Mouse (Mus musculus): ENCODE measurements around the gene Slitrk3. TPM values are rescaled to one million over a fixed set of nuclear protein-coding genes. Genes with fewer than 3 reads are reported as not detected.
"Not testable (repeated sequence)": the region's sequence is repeated elsewhere in the genome, so short reads cannot be mapped to it uniquely, and the experiment has no call there.

Slitrk3 gene
- polyA plus RNA-seq (2015; fragmentation: Nextera tagmentation; extraction: Ambion mirVana) = 0.79 and 1.2 TPM in 2 replicates

DNA sequence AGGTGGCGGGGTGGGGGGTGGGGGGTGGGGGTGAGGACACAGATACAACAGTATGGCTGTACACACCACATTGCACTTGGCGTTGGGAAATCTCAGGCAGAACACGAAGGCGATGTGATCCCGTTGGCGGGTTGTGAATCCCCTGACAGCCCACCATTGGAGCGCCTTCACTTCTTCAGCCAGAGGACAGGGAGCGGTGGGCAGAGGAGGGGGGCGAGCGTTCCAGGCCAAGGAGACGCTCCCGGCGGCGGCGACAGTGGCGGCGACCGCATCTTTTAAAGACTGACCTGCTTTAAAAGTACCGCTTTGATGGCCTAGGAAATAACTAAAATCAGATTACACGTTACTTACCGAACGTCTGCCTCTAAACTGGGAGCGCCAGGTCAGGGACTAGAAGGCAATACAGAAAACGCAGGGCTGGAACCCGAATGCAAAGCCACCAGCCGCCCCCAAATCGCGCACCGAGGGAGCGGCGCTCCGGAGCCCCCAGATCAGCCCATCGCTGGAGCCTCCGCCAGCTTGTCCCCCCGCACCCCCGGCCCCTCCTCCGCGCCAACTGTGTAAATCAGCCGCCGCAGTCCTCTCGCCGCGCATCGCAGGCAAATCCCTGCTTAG is at the start of gene Slitrk3:
Slitrk3 (minus strand) TSS at position 607 of the 615 bp plus-strand sequence.
- no peak within 1 kb of the TSS for H3K9ac ChIP-seq
- H3K4me3 ChIP-seq = peak within 1 kb of the TSS; percentile 47
- peak within 1 kb of the TSS; percentile 91 for H3K4me2 ChIP-seq
- under 1% methylated on average over 44 of the region's 44 CpGs for WGBS
- H3K9me3 ChIP-seq = no peaks in the 10 kb centered on the region
- no peak within 1 kb of the TSS for H3K27ac ChIP-seq
- peaks cover 46% of the 10 kb centered on the region for H3K27me3 ChIP-seq
- peaks cover 7% of the 10 kb centered on the region for H3K4me1 ChIP-seq
- H3K36me3 ChIP-seq = no peaks in the 10 kb centered on the region
- ATAC-seq (ENCODE audit: insufficient number of reproducible peaks, low FRiP score, low TSS enrichment, low read depth) = no peak

DNA sequence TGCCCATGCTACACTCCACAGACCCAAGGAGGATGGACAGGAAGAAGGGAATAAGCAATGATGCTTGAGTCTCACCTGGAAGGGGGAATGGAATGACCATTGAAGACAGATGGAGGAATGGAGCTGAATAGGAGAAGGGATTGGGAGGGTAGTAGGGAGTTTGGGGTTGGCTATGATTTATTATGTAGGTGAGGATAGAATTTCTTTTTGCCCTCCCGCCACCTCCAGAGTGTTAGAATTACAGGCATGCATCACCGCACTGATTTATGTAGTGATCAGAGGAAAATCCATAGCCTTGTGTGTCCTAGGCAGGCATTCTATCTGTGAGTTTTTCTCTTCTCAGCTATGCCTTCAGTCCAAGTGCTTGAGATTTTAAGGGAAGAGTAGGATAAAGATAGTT is 36.8 kb upstream of the Slitrk3 start:
- H3K27ac ChIP-seq; H3K9me3 ChIP-seq; H3K4me2 ChIP-seq; ATAC-seq (ENCODE audit: insufficient number of reproducible peaks, low FRiP score, low TSS enrichment, low read depth); H3K9ac ChIP-seq; H3K27me3 ChIP-seq; H3K4me1 ChIP-seq; H3K36me3 ChIP-seq; H3K4me3 ChIP-seq: not testable (repeated sequence)
- WGBS = 92% methylated on average over 2 of the region's 2 CpGs

DNA sequence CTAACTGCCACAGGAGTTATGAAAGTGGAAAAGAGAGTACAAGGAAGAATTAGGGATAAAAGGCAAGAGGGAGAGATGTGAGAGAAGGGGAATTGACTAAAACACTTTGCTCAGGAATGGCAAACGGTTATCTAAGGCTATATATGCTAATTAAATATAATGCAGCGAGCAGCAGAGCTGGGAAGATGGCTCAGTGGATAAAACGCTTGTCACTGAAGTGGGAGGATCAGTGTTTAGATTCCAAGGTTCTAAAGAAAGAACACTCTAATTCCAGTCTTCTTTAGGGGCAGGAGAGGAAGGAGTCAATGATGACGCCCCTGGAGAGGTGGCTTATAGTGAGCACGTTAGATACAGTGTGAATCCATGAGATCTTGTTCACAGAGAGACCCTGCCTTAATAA is 27.0 kb upstream of the Slitrk3 start:
- H3K27me3 ChIP-seq = no peaks in the 10 kb centered on the region
- H3K27ac ChIP-seq = no peak overlapping the region
- no peaks in the 10 kb centered on the region for H3K9me3 ChIP-seq
- H3K9ac ChIP-seq = no peak overlapping the region
- no peak overlapping the region for H3K4me3 ChIP-seq
- no peak for ATAC-seq (ENCODE audit: insufficient number of reproducible peaks, low FRiP score, low TSS enrichment, low read depth)
- WGBS = 78% methylated on average over 5 of the region's 5 CpGs
- no peaks in the 10 kb centered on the region for H3K4me1 ChIP-seq
- no peaks in the 10 kb centered on the region for H3K36me3 ChIP-seq
- no peak overlapping the region for H3K4me2 ChIP-seq

DNA sequence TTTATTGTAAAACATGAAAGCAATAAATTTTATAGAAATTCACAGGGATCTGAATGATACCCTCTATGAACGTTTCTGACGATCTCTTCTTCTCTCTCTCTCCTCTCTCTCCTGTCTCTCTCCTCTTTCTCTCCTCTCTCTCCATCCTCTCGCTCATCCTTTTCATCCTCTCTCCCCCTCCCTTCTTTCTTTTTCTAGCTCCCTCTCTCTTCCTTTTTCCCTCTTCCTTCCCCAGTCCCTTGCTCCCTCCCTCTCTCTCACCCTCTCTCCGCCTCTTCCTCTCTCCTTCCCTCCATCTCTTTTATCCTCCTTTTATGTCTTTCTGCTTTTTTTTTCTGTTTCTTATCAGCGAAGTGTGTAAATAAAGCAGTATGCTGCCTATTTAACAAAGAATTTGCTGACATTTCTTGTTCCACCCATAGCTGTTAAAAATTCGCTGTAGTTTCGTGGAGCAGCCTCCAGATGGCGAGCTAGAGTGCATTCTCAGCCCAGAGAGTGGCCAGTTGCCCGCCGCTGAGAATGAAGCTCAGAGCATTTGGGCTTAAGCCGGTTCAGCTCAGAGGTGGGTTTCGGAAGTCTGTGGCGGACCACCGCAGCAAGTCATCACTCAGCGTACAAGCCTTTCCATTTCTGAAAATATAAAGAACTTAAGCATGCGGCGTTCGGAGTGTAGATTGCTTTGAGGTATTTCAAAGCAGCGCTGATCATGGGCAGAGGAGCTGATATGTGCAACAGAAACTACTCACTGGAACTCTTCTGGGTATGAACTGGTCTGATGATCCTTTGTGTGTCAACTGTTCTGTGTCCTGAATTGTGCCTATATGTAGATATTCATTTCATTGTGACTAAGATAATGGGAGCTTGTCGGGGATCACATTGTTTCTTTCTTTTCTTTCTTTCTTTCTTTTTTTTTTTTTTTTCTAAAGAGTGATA is 8.5 kb upstream of the Slitrk3 start:
- 12% methylated on average over 20 of the region's 20 CpGs for WGBS
- no peak for ATAC-seq (ENCODE audit: insufficient number of reproducible peaks, low FRiP score, low TSS enrichment, low read depth)
- Histone ChIP-seq H3K36me3 (no peaks in the 10 kb centered on the region), H3K27ac (no peak overlapping the region), H3K4me1 (no peaks in the 10 kb centered on the region), H3K27me3 (no peaks in the 10 kb centered on the region), H3K9me3 (no peaks in the 10 kb centered on the region), H3K9ac (no peak overlapping the region), H3K4me2 (peak overlapping the region; percentile 43), H3K4me3 (peak overlapping the region; percentile 31)

DNA sequence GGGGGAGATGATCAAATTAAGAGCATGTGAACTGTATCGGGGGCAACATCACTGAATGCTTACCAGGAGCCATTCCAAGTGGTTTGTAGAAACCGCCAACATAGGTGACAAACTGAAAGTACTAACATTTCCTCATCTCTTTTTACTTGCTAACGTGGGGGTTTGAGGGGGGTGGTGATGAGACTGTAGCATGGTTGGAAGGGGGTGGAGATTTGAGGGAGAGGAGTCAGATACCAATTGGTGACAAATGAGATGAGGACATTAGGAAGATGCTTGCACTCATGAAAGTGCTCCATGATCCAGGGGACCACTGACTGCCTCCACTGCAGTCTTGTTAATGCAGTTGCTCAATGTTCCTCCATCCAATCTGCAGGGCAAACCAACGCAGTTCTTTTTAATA is 587 bp upstream of the Slitrk3 start:
- ATAC-seq (ENCODE audit: insufficient number of reproducible peaks, low FRiP score, low TSS enrichment, low read depth) = no peak
- WGBS = 13% methylated on average over 4 of the region's 4 CpGs
- H3K36me3 ChIP-seq = no peaks in the 10 kb centered on the region

DNA sequence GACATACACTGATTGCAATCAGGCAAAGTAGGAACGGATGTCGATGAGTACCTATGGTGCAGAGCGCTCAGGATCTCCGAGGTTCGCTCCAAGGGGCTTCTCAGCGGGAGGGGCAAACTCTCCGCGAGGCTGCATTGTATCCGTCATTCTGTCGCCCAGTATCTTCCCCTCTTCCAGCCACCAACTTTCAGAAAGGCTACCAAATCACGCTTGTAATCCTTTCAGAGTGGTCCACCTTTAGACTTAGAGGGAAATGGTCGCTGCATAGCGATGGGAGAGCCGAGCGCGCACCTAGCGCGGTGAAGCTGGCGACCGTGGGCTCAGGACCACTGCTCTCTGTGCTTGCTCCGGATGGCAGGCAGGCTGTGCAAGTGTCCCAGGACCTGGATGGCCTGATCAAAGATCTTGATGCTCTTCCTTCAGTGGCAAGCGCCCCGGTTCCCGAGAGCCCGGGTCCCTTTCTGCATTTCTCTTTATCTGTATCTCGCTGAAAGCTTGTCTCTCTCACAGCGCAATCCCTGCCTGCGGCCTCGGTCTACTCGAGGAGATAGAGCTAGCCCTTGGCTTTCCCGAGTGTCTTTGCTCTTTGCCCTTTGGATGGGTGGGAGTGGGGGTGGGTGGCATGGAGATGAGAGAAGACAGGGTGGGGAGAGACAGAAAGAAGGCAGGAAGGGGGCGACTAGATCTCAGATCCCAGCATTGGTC is 959 bp downstream of the Slitrk3 start:
- H3K4me1 ChIP-seq = peaks cover 7% of the 10 kb centered on the region
- no peak overlapping the region for H3K9ac ChIP-seq
- peak overlapping the region; percentile 47 for H3K4me3 ChIP-seq
- H3K9me3 ChIP-seq = no peaks in the 10 kb centered on the region
- no peak overlapping the region for H3K27ac ChIP-seq
- WGBS = under 1% methylated on average over 32 of the region's 32 CpGs
- H3K4me2 ChIP-seq = peak overlapping the region; percentile 91
- peaks cover 47% of the 10 kb centered on the region for H3K27me3 ChIP-seq
- peak; percentile 40; the same call in 1 of the 2 replicates for ATAC-seq (ENCODE audit: insufficient number of reproducible peaks, low FRiP score, low TSS enrichment, low read depth)
- no peaks in the 10 kb centered on the region for H3K36me3 ChIP-seq

More for the DNA sequence above, 587 bp upstream of the Slitrk3 start:
- Histone ChIP-seq H3K4me2 (0 out of 2 replicates have a peak overlapping the region, but pooled peaks have one; percentile 91), H3K9ac (no peak overlapping the region), H3K4me3 (no peak overlapping the region), H3K27ac (no peak overlapping the region), H3K4me1 (peaks cover 7% of the 10 kb centered on the region), H3K27me3 (peaks cover 40% of the 10 kb centered on the region), H3K9me3 (no peaks in the 10 kb centered on the region)

DNA sequence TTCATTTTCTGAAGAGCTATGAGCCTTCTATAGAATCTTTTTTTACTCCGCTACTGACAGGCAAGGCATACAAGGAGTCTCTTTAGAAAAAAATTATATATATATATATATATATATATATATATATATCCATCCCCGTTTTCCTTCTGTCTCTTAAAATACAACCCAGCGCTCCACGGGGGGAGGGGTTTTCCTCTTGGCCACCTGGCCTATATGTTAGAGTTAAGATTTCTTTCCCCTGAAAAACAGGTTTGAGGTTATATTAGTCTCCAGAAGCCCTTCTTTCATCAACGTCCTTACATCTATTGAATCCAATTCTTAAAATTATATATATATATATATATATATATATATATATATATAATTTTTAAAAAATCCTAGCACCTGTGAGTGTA is 1.6 kb downstream of the Slitrk3 start:
- no peak overlapping the region for H3K4me2 ChIP-seq

DNA sequence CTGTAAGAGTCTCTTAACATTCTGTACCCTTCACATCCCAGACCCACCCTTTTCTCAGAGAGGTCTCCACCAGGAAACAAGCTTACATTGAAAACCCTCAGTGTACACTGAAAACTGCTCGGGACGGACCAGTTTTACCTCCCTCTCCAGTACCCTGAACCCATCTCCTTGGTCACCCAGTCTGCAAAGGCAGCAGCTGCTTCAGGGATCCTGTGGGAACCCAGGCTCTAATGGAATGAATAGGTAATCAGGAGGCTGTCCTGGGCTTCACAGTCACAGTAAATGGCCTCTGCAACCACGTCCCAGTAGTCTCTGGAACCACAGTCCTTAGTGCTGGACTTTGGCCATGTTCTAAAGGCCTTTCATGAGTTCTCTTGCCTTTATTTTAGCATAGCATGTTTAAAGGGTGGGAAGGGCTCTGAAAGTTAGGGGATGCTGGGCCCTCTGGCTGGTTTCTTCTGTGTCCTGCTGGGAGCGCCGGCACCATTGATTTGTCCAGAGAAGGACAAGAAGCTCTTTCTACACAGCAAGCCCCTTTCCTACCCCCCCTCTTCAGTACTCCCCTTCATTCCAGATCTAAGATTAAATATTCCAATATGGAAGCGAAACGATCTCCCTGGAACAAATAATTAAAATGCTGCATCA is 2.1 kb downstream of the Slitrk3 start:
- H3K36me3 ChIP-seq = no peaks in the 10 kb centered on the region
- H3K4me1 ChIP-seq = peaks cover 7% of the 10 kb centered on the region
- H3K9ac ChIP-seq = no peak overlapping the region
- no peak overlapping the region for H3K4me3 ChIP-seq
- no peaks in the 10 kb centered on the region for H3K9me3 ChIP-seq
- no peak for ATAC-seq (ENCODE audit: insufficient number of reproducible peaks, low FRiP score, low TSS enrichment, low read depth)
- no peak overlapping the region for H3K27ac ChIP-seq
- WGBS = 42% methylated on average over 7 of the region's 7 CpGs
- H3K4me2 ChIP-seq = no peak overlapping the region
- H3K27me3 ChIP-seq = peaks cover 47% of the 10 kb centered on the region

More for the DNA sequence above, 1.6 kb downstream of the Slitrk3 start:
- H3K27ac ChIP-seq = no peak overlapping the region
- peaks cover 7% of the 10 kb centered on the region for H3K4me1 ChIP-seq
- no peaks in the 10 kb centered on the region for H3K9me3 ChIP-seq
- ATAC-seq (ENCODE audit: insufficient number of reproducible peaks, low FRiP score, low TSS enrichment, low read depth) = no peak
- peaks cover 47% of the 10 kb centered on the region for H3K27me3 ChIP-seq
- WGBS = 33% methylated on average over 5 of the region's 5 CpGs
- H3K4me3 ChIP-seq = no peak overlapping the region
- H3K36me3 ChIP-seq = no peaks in the 10 kb centered on the region
- H3K9ac ChIP-seq = no peak overlapping the region

DNA sequence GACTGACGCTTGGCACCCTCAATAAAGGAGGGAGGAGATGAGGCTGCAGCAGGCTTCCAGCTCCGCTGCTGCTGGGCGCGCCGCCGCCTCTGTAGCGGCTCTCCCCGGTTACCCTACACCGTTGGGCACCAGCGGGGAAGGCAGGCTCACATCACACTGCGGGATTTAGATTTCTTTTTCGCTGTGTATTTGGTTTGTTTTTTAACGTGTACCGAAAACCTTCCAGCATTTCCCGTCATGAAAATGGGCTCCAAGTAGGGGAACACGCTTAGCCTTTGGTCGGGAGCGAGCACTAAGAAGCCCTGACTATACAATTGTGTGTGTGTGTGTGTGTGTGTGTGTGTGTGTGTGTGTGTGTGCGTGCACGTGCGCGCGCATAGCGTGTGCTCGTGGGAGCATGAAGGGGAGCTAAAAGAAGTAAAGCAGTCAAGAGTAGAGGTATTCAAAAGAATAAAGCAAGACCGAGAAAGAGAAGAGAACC is 4.1 kb downstream of the Slitrk3 start:
- Histone ChIP-seq H3K4me1 (peaks cover 7% of the 10 kb centered on the region), H3K36me3 (no peaks in the 10 kb centered on the region), H3K4me3 (peak overlapping the region; percentile 40), H3K9ac (no peak overlapping the region), H3K4me2 (peak overlapping the region; percentile 65), H3K27me3 (peaks cover 54% of the 10 kb centered on the region), H3K9me3 (no peaks in the 10 kb centered on the region), H3K27ac (no peak overlapping the region)
- WGBS = under 1% methylated on average over 26 of the region's 26 CpGs
- no peak for ATAC-seq (ENCODE audit: insufficient number of reproducible peaks, low FRiP score, low TSS enrichment, low read depth)

DNA sequence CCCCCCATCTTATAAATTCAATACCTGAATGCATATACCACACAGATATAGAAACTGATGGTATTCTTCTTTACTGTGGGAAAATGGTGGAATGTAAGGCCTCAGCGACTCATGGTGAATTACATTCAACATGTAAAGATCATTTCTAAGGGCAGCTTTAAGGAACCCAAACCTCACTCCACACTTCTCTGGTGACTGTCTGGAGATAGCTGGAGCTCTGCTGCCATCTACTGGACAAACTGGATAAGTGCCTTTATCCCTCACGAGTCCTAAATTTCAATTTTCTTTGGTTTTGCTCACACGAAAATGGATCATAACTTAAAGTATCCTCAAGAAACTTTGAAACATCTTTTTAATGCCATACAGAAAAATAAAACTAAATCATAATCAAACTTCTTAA is 11.4 kb downstream of the Slitrk3 start:
- no peak overlapping the region for H3K4me2 ChIP-seq
- H3K27me3 ChIP-seq = peaks cover 11% of the 10 kb centered on the region; the same call in 1 of the 2 replicates
- no peaks in the 10 kb centered on the region for H3K9me3 ChIP-seq
- H3K4me1 ChIP-seq = no peaks in the 10 kb centered on the region
- no peak overlapping the region for H3K9ac ChIP-seq
- under 1% methylated on average over 3 of the region's 3 CpGs for WGBS
- H3K27ac ChIP-seq = no peak overlapping the region
- no peaks in the 10 kb centered on the region for H3K36me3 ChIP-seq
- no peak overlapping the region for H3K4me3 ChIP-seq
- ATAC-seq (ENCODE audit: insufficient number of reproducible peaks, low FRiP score, low TSS enrichment, low read depth) = no peak

DNA sequence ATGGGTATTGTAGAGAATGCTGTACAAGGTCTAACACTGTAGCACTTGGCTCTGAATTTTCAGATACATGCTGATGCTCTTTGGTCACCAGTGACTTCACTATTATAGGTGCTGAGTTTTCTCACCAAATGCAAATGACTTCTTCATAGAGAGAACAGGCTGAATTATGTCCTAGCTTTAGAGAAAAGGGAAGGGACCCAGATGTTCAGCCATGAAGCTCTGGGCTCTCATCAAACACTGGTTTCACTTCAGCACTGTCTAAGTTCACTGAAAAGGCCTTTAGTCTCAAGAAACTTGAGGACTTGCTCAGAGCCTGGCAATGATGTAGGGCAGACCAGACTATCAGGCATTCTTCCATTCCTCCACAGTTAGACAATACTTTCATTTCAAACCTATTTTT is 15.3 kb downstream of the Slitrk3 start:
- ATAC-seq (ENCODE audit: insufficient number of reproducible peaks, low FRiP score, low TSS enrichment, low read depth) = no peak
- no peak overlapping the region for H3K4me3 ChIP-seq
- no peaks in the 10 kb centered on the region for H3K9me3 ChIP-seq
- no peak overlapping the region for H3K4me2 ChIP-seq
- H3K27me3 ChIP-seq = no peaks in the 10 kb centered on the region
- no peaks in the 10 kb centered on the region for H3K36me3 ChIP-seq
- no peaks in the 10 kb centered on the region for H3K4me1 ChIP-seq
- no peak overlapping the region for H3K9ac ChIP-seq
- no peak overlapping the region for H3K27ac ChIP-seq
